Mouse (Mus musculus): ENCODE data around the gene Mrps36. TPM values are rescaled to one million over a fixed set of nuclear protein-coding genes. Genes with fewer than 3 reads are reported as not detected.

Gene Mrps36
- polyA plus RNA-seq, 1 experiment from 2014 or later = 238 TPM

GRCm38 (mm10) chr13:100697541-100697940 lies 46.9 kb downstream of the Mrps36 start:
- Histone ChIP-seq H3K9ac (ENCODE audit: low read depth, low read length) (no peak overlapping the region), H3K36me3 (ENCODE audit: control insufficient read depth, insufficient read depth, low read length) (peaks cover 11% of the 10 kb centered on the region; the same call in 1 of the 2 replicates), H3K27me3 (replicated peaks; ENCODE audit: control insufficient read depth, insufficient read depth, low read length) (no peaks in the 10 kb centered on the region), H3K4me3 (ENCODE audit: low read depth, low read length) (no peak overlapping the region), H3K4me1 (replicated peaks; ENCODE audit: control insufficient read depth, insufficient read depth, low read length) (no peaks in the 10 kb centered on the region), H3K9me3 (ENCODE audit: control insufficient read depth, low read length) (no peaks in the 10 kb centered on the region), H3K4me2 (no peak overlapping the region), H3K27ac (ENCODE audit: low read depth, low read length) (no peak overlapping the region)
- 75% methylated on average over 3 of the region's 3 CpGs for WGBS
- DNase-seq (ENCODE audit: low spot score) (no peak), ATAC-seq (replicated peaks; ENCODE audit: low FRiP score) (no peak)

GRCm38 (mm10) chr13:100687513-100687912 lies 56.9 kb downstream of the Mrps36 start:
- Histone ChIP-seq H3K9ac (ENCODE audit: low read depth, low read length) (no peak overlapping the region), H3K36me3 (ENCODE audit: control insufficient read depth, insufficient read depth, low read length) (no peaks in the 10 kb centered on the region), H3K27me3 (replicated peaks; ENCODE audit: control insufficient read depth, insufficient read depth, low read length) (no peaks in the 10 kb centered on the region), H3K9me3 (ENCODE audit: control insufficient read depth, low read length) (no peaks in the 10 kb centered on the region), H3K27ac (ENCODE audit: low read depth, low read length) (no peak overlapping the region), H3K4me1 (replicated peaks; ENCODE audit: control insufficient read depth, insufficient read depth, low read length) (no peaks in the 10 kb centered on the region), H3K4me2 (no peak overlapping the region), H3K4me3 (ENCODE audit: low read depth, low read length) (no peak overlapping the region)
- no peak for DNase-seq (ENCODE audit: low spot score)
- 64% methylated on average over 7 of the region's 7 CpGs for WGBS
- ATAC-seq (replicated peaks; ENCODE audit: low FRiP score) = no peak

Other genes starting within 250 kb of the Mrps36 start
- gene Ocln, start 191.9 kb downstream of the Mrps36 start, polyA plus RNA-seq (2014; fragmentation: Nextera tagmentation; extraction: Ambion mirVana) = 8.5 and 9.4 TPM in 2 replicates
- 9.1 and 9.5 TPM in 2 replicates for gene Marveld2, start 127.7 kb downstream of the Mrps36 start, polyA plus RNA-seq (2014; fragmentation: Nextera tagmentation; extraction: Ambion mirVana)
- 328 and 349 TPM in 2 replicates for gene Ak6, start 93.7 kb downstream of the Mrps36 start, polyA plus RNA-seq (2014; fragmentation: Nextera tagmentation; extraction: Ambion mirVana)
- 32.1 and 33.5 TPM in 2 replicates for gene Rad17, start 93.6 kb downstream of the Mrps36 start, polyA plus RNA-seq (2014; fragmentation: Nextera tagmentation; extraction: Ambion mirVana)
- 25.1 and 26.0 TPM in 2 replicates for gene Taf9, start 93.1 kb downstream of the Mrps36 start, polyA plus RNA-seq (2014; fragmentation: Nextera tagmentation; extraction: Ambion mirVana)
- gene Ccdc125, start 74.9 kb downstream of the Mrps36 start, polyA plus RNA-seq (2014; fragmentation: Nextera tagmentation; extraction: Ambion mirVana) = 8.1 and 8.8 TPM in 2 replicates
- gene Cdk7, start 13.7 kb downstream of the Mrps36 start, polyA plus RNA-seq (2014; fragmentation: Nextera tagmentation; extraction: Ambion mirVana) = 92.0 and 97.2 TPM in 2 replicates
- 73.0 and 77.5 TPM in 2 replicates for gene Cenph, start 31.2 kb upstream of the Mrps36 start, polyA plus RNA-seq (2014; fragmentation: Nextera tagmentation; extraction: Ambion mirVana)
- gene Ccnb1, start 41.9 kb upstream of the Mrps36 start, polyA plus RNA-seq (2014; fragmentation: Nextera tagmentation; extraction: Ambion mirVana) = 343 and 384 TPM in 2 replicates
- gene Slc30a5, start 88.8 kb upstream of the Mrps36 start, polyA plus RNA-seq (2014; fragmentation: Nextera tagmentation; extraction: Ambion mirVana) = 56.2 and 61.6 TPM in 2 replicates